Comparison of ENCODE assay signal across 21 mouse cellular contexts in the genomic region with DNA sequence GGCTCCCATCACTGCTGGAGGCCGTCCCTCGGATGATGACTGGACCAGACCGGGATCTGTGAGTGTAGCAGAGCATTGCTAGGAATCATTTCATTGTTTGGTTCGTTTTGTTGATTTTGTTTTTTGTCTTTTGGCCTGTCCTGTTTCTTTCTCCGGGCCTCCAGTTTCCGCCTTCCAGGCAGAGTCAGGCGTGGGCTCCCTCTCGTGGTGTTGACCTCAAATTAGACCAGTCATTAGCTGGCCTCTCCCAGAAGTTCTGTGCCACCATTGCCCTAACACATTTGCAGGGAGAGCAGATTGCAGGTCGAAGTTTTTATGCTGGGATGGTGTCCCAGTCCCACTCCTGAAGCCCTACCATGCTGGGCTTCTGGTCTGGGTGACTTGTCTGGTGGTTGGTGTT. TPM values are rescaled to one million over a fixed set of nuclear protein-coding genes. Genes with fewer than 3 reads are reported as not detected.
DNase-seq lines count a peak whose midpoint lies in the region; ATAC-seq and TF ChIP-seq lines count a peak whose summit lies in the region.
"Had no signal": no experiment of that assay in that cellular context is flagged by ENCODE, and none has a peak within 500 bp of the region (broad histone marks: within the 10 kb centered on the region; RNA-seq: fewer than 3 reads in every experiment).

No protein-coding gene starts in this region.

- no peak overlapping the region for H3K9ac ChIP-seq in intestine, postnatal 0 days (ENCODE audit: low read depth, low read length)
- no peak overlapping the region for H3K9ac ChIP-seq in intestine, embryonic 15.5 days
- no peak overlapping the region for H3K9ac ChIP-seq in liver, postnatal 0 days (replicated peaks)
- H3K9ac ChIP-seq in liver, embryonic 11.5 days (ENCODE audit: low read depth, low read length), result no peak overlapping the region
- H3K9ac ChIP-seq in CH12.LX (ENCODE audit: insufficient read depth, low read depth), result no peak overlapping the region
- H3K9ac ChIP-seq: embryonic facial prominence, embryonic 12.5 days; heart, embryonic 12.5 days; hindbrain, embryonic 15.5 days; liver, embryonic 15.5 days had no signal

- ATAC-seq in intestine, postnatal 0 days, result no peak
- no peak for ATAC-seq in intestine, embryonic 15.5 days
- no peak for ATAC-seq in liver, postnatal 0 days
- no peak for ATAC-seq in liver, embryonic 11.5 days (replicated peaks; ENCODE audit: low FRiP score)
- ATAC-seq in erythroblast, adult 5-6 weeks (replicated peaks; ENCODE audit: low FRiP score, poor library complexity, severe bottlenecking), result no peak
- ATAC-seq: midbrain, embryonic 16.5 days had no signal

- no peaks in the 10 kb centered on the region for H3K27me3 ChIP-seq in intestine, postnatal 0 days (replicated peaks; ENCODE audit: control insufficient read depth, insufficient read depth, low read length)
- H3K27me3 ChIP-seq in intestine, embryonic 15.5 days (replicated peaks), result no peaks in the 10 kb centered on the region
- no peaks in the 10 kb centered on the region for H3K27me3 ChIP-seq in liver, postnatal 0 days (ENCODE audit: insufficient read depth, low read length)
- H3K27me3 ChIP-seq in liver, embryonic 11.5 days (replicated peaks; ENCODE audit: control insufficient read depth, insufficient read depth, low read length), result no peaks in the 10 kb centered on the region
- peaks cover 16% of the 10 kb centered on the region for H3K27me3 ChIP-seq in CH12.LX (replicated peaks)
- H3K27me3 ChIP-seq: embryonic facial prominence, embryonic 12.5 days; hindbrain, embryonic 15.5 days had no signal

- no peak overlapping the region for H3K4me2 ChIP-seq in intestine, postnatal 0 days (replicated peaks; ENCODE audit: low read depth)
- no peak overlapping the region for H3K4me2 ChIP-seq in intestine, embryonic 15.5 days (replicated peaks)
- no peak overlapping the region for H3K4me2 ChIP-seq in liver, postnatal 0 days (ENCODE audit: low read depth, low read length)
- no peak overlapping the region for H3K4me2 ChIP-seq in liver, embryonic 11.5 days
- H3K4me2 ChIP-seq in CH12.LX (ENCODE audit: insufficient read depth, low read depth, poor library complexity, severe bottlenecking), result no peak overlapping the region
- H3K4me2 ChIP-seq: embryonic facial prominence, embryonic 12.5 days; heart, embryonic 12.5 days; hindbrain, embryonic 15.5 days; liver, embryonic 15.5 days had no signal

- H3K36me3 ChIP-seq in intestine, postnatal 0 days (ENCODE audit: control insufficient read depth, insufficient read depth), result no peaks in the 10 kb centered on the region
- no peaks in the 10 kb centered on the region for H3K36me3 ChIP-seq in intestine, embryonic 15.5 days
- no peaks in the 10 kb centered on the region for H3K36me3 ChIP-seq in liver, postnatal 0 days (replicated peaks; ENCODE audit: insufficient read depth, low read length)
- H3K36me3 ChIP-seq in liver, embryonic 11.5 days (ENCODE audit: control insufficient read depth, insufficient read depth, low read length), result no peaks in the 10 kb centered on the region
- H3K36me3 ChIP-seq in CH12.LX (replicated peaks in 1 of 2; ENCODE audit: control insufficient read depth in 1 of 2, insufficient read depth in 1 of 2, low read length in 1 of 2), result no peaks in the 10 kb centered on the region
- H3K36me3 ChIP-seq: embryonic facial prominence, embryonic 12.5 days; heart, embryonic 12.5 days; hindbrain, embryonic 15.5 days; liver, embryonic 15.5 days had no signal

- no peaks in the 10 kb centered on the region for H3K79me2 ChIP-seq in CH12.LX (replicated peaks; ENCODE audit: control insufficient read depth, extremely low read depth, insufficient read depth, poor library complexity, severe bottlenecking)

- no peaks in the 10 kb centered on the region for H3K9me3 ChIP-seq in intestine, postnatal 0 days (ENCODE audit: control insufficient read depth)
- no peaks in the 10 kb centered on the region for H3K9me3 ChIP-seq in intestine, embryonic 15.5 days
- H3K9me3 ChIP-seq in liver, postnatal 0 days (ENCODE audit: low read length), result no peaks in the 10 kb centered on the region
- no peaks in the 10 kb centered on the region for H3K9me3 ChIP-seq in liver, embryonic 11.5 days (ENCODE audit: control insufficient read depth, low read length)
- no peaks in the 10 kb centered on the region for H3K9me3 ChIP-seq in CH12.LX (replicated peaks; ENCODE audit: low read length)
- H3K9me3 ChIP-seq: embryonic facial prominence, embryonic 12.5 days; heart, embryonic 12.5 days; hindbrain, embryonic 15.5 days; liver, embryonic 15.5 days had no signal

- no peak for TF ChIP-seq POLR2A in CH12.LX (IDR thresholded peaks at IDR 0.05; ENCODE audit: low read depth, low read length)

- dilution Hi-C loops in CH12.LX (cut with MboI; ENCODE audit: extremely low pct_ligation_motif_present, extremely low pct_unique_long_range_greater_than_20kb, low sequenced_read_pairs), result no loop called here

- peak; percentile 42 for TF ChIP-seq CTCF in intestine, postnatal 0 days (IDR thresholded peaks at IDR 0.05; ENCODE audit: low read depth)
- TF ChIP-seq CTCF in liver, postnatal 0 days (IDR thresholded peaks at IDR 0.05; ENCODE audit: low read depth), result peak; percentile 23; the same call in 1 of the 2 replicates
- TF ChIP-seq CTCF in CH12.LX (conservative IDR thresholded peaks at IDR 0.05 in 1 of 2, IDR thresholded peaks at IDR 0.05 in 1 of 2; ENCODE audit: low read depth in 2 of 2, low read length in 2 of 2), result peak in 1 of 2 experiments; percentile 57; a peak in 2 of 4 replicates

- no peak overlapping the region for H3K4me3 ChIP-seq in intestine, postnatal 0 days (ENCODE audit: low read depth, low read length)
- H3K4me3 ChIP-seq in intestine, embryonic 15.5 days (replicated peaks), result no peak overlapping the region
- H3K4me3 ChIP-seq in liver, postnatal 0 days (ENCODE audit: low read depth, low read length), result no peak overlapping the region
- no peak overlapping the region for H3K4me3 ChIP-seq in liver, embryonic 11.5 days (ENCODE audit: low read depth, low read length)
- no peak overlapping the region for H3K4me3 ChIP-seq in CH12.LX (replicated peaks in 1 of 3; ENCODE audit: low read depth in 2 of 3, low read length in 2 of 3, poor library complexity in 1 of 3)
- H3K4me3 ChIP-seq: embryonic facial prominence, embryonic 12.5 days; heart, embryonic 12.5 days; hindbrain, embryonic 15.5 days; liver, embryonic 15.5 days had no signal

- DNase-seq in liver, postnatal 0 days, result no peak
- DNase-seq in liver, embryonic 11.5 days (ENCODE audit: low spot score), result no peak
- no peak for DNase-seq in CH12.LX (ENCODE audit: extremely low read depth)
- peak; percentile 57 for DNase-seq in adipocyte (ENCODE audit: low spot score)
- no peak for DNase-seq in adrenal gland, adult (ENCODE audit: inconsistent age in 2 of 2, low spot score in 1 of 2)
- DNase-seq: adrenal gland, postnatal 14 days; cerebellum, adult 8-10 months; gastrocnemius, postnatal 14 days; kidney, adult 11 months; right cerebral cortex, adult 18-20 months had no signal

- H3K27ac ChIP-seq in intestine, postnatal 0 days (ENCODE audit: low read depth, low read length), result no peak overlapping the region
- H3K27ac ChIP-seq in intestine, embryonic 15.5 days, result no peak overlapping the region
- H3K27ac ChIP-seq in liver, postnatal 0 days (ENCODE audit: low read depth), result no peak overlapping the region
- H3K27ac ChIP-seq in liver, embryonic 11.5 days (ENCODE audit: low read depth, low read length), result no peak overlapping the region
- no peak overlapping the region for H3K27ac ChIP-seq in CH12.LX (ENCODE audit: insufficient read depth, low read depth)
- H3K27ac ChIP-seq: embryonic facial prominence, embryonic 12.5 days; hindbrain, embryonic 15.5 days; liver, embryonic 15.5 days had no signal

- TF ChIP-seq EP300 in liver, postnatal 0 days (IDR thresholded peaks at IDR 0.05; ENCODE audit: low read depth), result no peak
- TF ChIP-seq EP300 in CH12.LX (IDR thresholded peaks at IDR 0.05; ENCODE audit: low read length), result no peak

- H3K4me1 ChIP-seq in intestine, postnatal 0 days (replicated peaks; ENCODE audit: control insufficient read depth, insufficient read depth, low read length), result no peaks in the 10 kb centered on the region
- no peaks in the 10 kb centered on the region for H3K4me1 ChIP-seq in intestine, embryonic 15.5 days (replicated peaks)
- H3K4me1 ChIP-seq in liver, postnatal 0 days (ENCODE audit: insufficient read depth), result no peaks in the 10 kb centered on the region
- no peaks in the 10 kb centered on the region for H3K4me1 ChIP-seq in liver, embryonic 11.5 days (replicated peaks; ENCODE audit: control insufficient read depth, insufficient read depth, low read length)
- peaks cover 7 to 12% of the 10 kb centered on the region in 2 experiments for H3K4me1 ChIP-seq in CH12.LX (ENCODE audit: control insufficient read depth in 1 of 2, insufficient read depth in 2 of 2)
- H3K4me1 ChIP-seq: embryonic facial prominence, embryonic 12.5 days; heart, embryonic 12.5 days; hindbrain, embryonic 15.5 days; liver, embryonic 15.5 days had no signal

- 76% methylated on average over 9 of the region's 9 CpGs for WGBS in intestine, postnatal 0 days
- 73% methylated on average over 9 of the region's 9 CpGs for WGBS in intestine, embryonic 15.5 days
- WGBS in liver, postnatal 0 days (ENCODE audit: insufficient replicate concordance), result 64% methylated on average over 9 of the region's 9 CpGs
- WGBS in liver, embryonic 11.5 days, result 74% methylated on average over 9 of the region's 9 CpGs

- peak; percentile 23 for TF ChIP-seq RAD21 in CH12.LX (IDR thresholded peaks at IDR 0.05; ENCODE audit: low read depth, low read length)

- in situ Hi-C loops in CH12.LX (cut with MboI; ENCODE audit: low pct_ligation_motif_present, low pct_unique_long_range_greater_than_20kb, low sequenced_read_pairs), result no loop called here

RNA-seq across cellular contexts. Expression of a gene that starts 12.5 kb away (rescaled TPM):
- 73.8 and 81.0 TPM in 2 replicates for polyA plus RNA-seq in intestine, postnatal 0 days (2015; fragmentation: Nextera tagmentation; extraction: Ambion mirVana)
- polyA plus RNA-seq in intestine, embryonic 15.5 days (2015; fragmentation: Nextera tagmentation; extraction: Ambion mirVana), result 128 and 149 TPM in 2 replicates
- 78.4 and 79.1 TPM in 2 replicates for polyA plus RNA-seq in liver, postnatal 0 days (2015; fragmentation: Nextera tagmentation; extraction: Ambion mirVana)
- polyA plus RNA-seq in liver, embryonic 11.5 days (2014; fragmentation: Nextera tagmentation; extraction: Ambion mirVana), result 175 and 189 TPM in 2 replicates
- 124 and 164 TPM in 2 replicates for total RNA-seq in CH12.LX (2012; rRNA removed)
- 51.3 and 54.2 TPM in 2 replicates for total RNA-seq in CH12.LX (2014; rRNA removed)
- 75.4 and 79.0 TPM in 2 replicates for polyA plus RNA-seq in CH12.LX (2012; ENCODE audit: insufficient read length, low read depth)
- 14.4 and 52.2 TPM in 2 replicates for total RNA-seq in erythroblast, adult 5-6 weeks (2015; ENCODE audit: low replicate concordance)
- 19.3 and 79.3 TPM in 2 replicates for total RNA-seq in erythroblast, adult 5-6 weeks (2017; ENCODE audit: low replicate concordance)

RNA-seq across cellular contexts. Expression of a gene that starts 20.9 kb away (rescaled TPM):
- polyA plus RNA-seq in intestine, postnatal 0 days (2015; fragmentation: Nextera tagmentation; extraction: Ambion mirVana), result 37.4 and 38.6 TPM in 2 replicates
- polyA plus RNA-seq in intestine, embryonic 15.5 days (2015; fragmentation: Nextera tagmentation; extraction: Ambion mirVana), result 44.1 and 47.3 TPM in 2 replicates
- polyA plus RNA-seq in liver, postnatal 0 days (2015; fragmentation: Nextera tagmentation; extraction: Ambion mirVana), result 15.1 and 15.8 TPM in 2 replicates
- 24.0 and 28.0 TPM in 2 replicates for polyA plus RNA-seq in liver, embryonic 11.5 days (2014; fragmentation: Nextera tagmentation; extraction: Ambion mirVana)
- total RNA-seq in CH12.LX (2012; rRNA removed) (44.9 and 46.5 TPM in 2 replicates), CH12.LX (2014; rRNA removed) (75.4 and 106 TPM in 2 replicates)
- 50.1 and 62.8 TPM in 2 replicates for polyA plus RNA-seq in CH12.LX (2012; ENCODE audit: insufficient read length, low read depth)
- total RNA-seq in erythroblast, adult 5-6 weeks (2015; ENCODE audit: low replicate concordance), result 8.2 and 11.3 TPM in 2 replicates
- total RNA-seq in erythroblast, adult 5-6 weeks (2017; ENCODE audit: low replicate concordance), result 22.0 and 28.9 TPM in 2 replicates

RNA-seq across cellular contexts. Expression of a gene that starts 21.3 kb away (rescaled TPM):
- 13.0 and 15.9 TPM in 2 replicates for polyA plus RNA-seq in intestine, postnatal 0 days (2015; fragmentation: Nextera tagmentation; extraction: Ambion mirVana)
- polyA plus RNA-seq in intestine, embryonic 15.5 days (2015; fragmentation: Nextera tagmentation; extraction: Ambion mirVana), result 7.9 and 9.9 TPM in 2 replicates
- polyA plus RNA-seq in liver, postnatal 0 days (2015; fragmentation: Nextera tagmentation; extraction: Ambion mirVana), result 3.1 and 3.4 TPM in 2 replicates
- polyA plus RNA-seq in liver, embryonic 11.5 days (2014; fragmentation: Nextera tagmentation; extraction: Ambion mirVana), result 3.6 and 3.8 TPM in 2 replicates
- 9.6 and 10.6 TPM in 2 replicates for total RNA-seq in CH12.LX (2012; rRNA removed)
- 3.2 and 3.6 TPM in 2 replicates for total RNA-seq in CH12.LX (2014; rRNA removed)
- polyA plus RNA-seq in CH12.LX (2012; ENCODE audit: insufficient read length, low read depth), result 6.5 and 8.5 TPM in 2 replicates
- total RNA-seq in erythroblast, adult 5-6 weeks (2015; ENCODE audit: low replicate concordance), result 2.9 and 5.2 TPM in 2 replicates
- 1.8 and 4.7 TPM in 2 replicates for total RNA-seq in erythroblast, adult 5-6 weeks (2017; ENCODE audit: low replicate concordance)

RNA-seq across cellular contexts. Expression of a gene that starts 28.7 kb away (rescaled TPM):
- polyA plus RNA-seq in intestine, postnatal 0 days (2015; fragmentation: Nextera tagmentation; extraction: Ambion mirVana), result 19.2 and 24.1 TPM in 2 replicates
- polyA plus RNA-seq in intestine, embryonic 15.5 days (2015; fragmentation: Nextera tagmentation; extraction: Ambion mirVana), result 19.3 TPM in 2 replicates
- 0.06 TPM in 1 of 2 replicates, not detected in the other for polyA plus RNA-seq in liver, postnatal 0 days (2015; fragmentation: Nextera tagmentation; extraction: Ambion mirVana)
- 0.22 TPM in 1 of 2 replicates, not detected in the other for polyA plus RNA-seq in liver, embryonic 11.5 days (2014; fragmentation: Nextera tagmentation; extraction: Ambion mirVana)
- total RNA-seq in CH12.LX (2012; rRNA removed), result not detected in 2 replicates
- total RNA-seq in CH12.LX (2014; rRNA removed), result not detected in 2 replicates
- not detected in 2 replicates for polyA plus RNA-seq in CH12.LX (2012; ENCODE audit: insufficient read length, low read depth)
- not detected in 2 replicates for total RNA-seq in erythroblast, adult 5-6 weeks (2015; ENCODE audit: low replicate concordance)
- not detected in 2 replicates for total RNA-seq in erythroblast, adult 5-6 weeks (2017; ENCODE audit: low replicate concordance)
- total RNA-seq: adrenal gland, postnatal 14 days; gastrocnemius, postnatal 14 days; heart, postnatal 25 days; layer of hippocampus, adult 18-20 months; left cerebral cortex, adult 18-20 months had no signal
- polyA plus RNA-seq: heart, embryonic 12.5 days; hindbrain, embryonic 15.5 days; liver, embryonic 15.5 days had no signal

RNA-seq across cellular contexts. Expression of a gene that starts 48.1 kb away (rescaled TPM):
- polyA plus RNA-seq in intestine, postnatal 0 days (2015; fragmentation: Nextera tagmentation; extraction: Ambion mirVana), result 28.4 and 31.9 TPM in 2 replicates
- polyA plus RNA-seq in intestine, embryonic 15.5 days (2015; fragmentation: Nextera tagmentation; extraction: Ambion mirVana), result 43.0 and 43.3 TPM in 2 replicates
- 21.3 and 22.6 TPM in 2 replicates for polyA plus RNA-seq in liver, postnatal 0 days (2015; fragmentation: Nextera tagmentation; extraction: Ambion mirVana)
- 57.1 and 57.7 TPM in 2 replicates for polyA plus RNA-seq in liver, embryonic 11.5 days (2014; fragmentation: Nextera tagmentation; extraction: Ambion mirVana)
- total RNA-seq in CH12.LX (2012; rRNA removed) (21.0 and 22.1 TPM in 2 replicates), CH12.LX (2014; rRNA removed) (11.1 and 12.1 TPM in 2 replicates)
- 43.8 and 51.9 TPM in 2 replicates for polyA plus RNA-seq in CH12.LX (2012; ENCODE audit: insufficient read length, low read depth)
- total RNA-seq in erythroblast, adult 5-6 weeks (2015; ENCODE audit: low replicate concordance), result 13.1 and 25.1 TPM in 2 replicates
- total RNA-seq in erythroblast, adult 5-6 weeks (2017; ENCODE audit: low replicate concordance), result 15.5 and 22.0 TPM in 2 replicates
